Mouse (Mus musculus) brain, embryonic 14.5 days (tissue): ENCODE results near the gene Atp2b1.

Source experiments
- CTCF ChIP-seq: fragments of 200-500 bp; IDR thresholded peaks from 2 replicates; pipeline ENCODE4 v1.5.1; 2012; ENCODE audit warnings: inconsistent platforms, mild to moderate bottlenecking, moderate library complexity, borderline replicate concordance; ENCODE audit not compliant: insufficient read depth, insufficient read length; ENCODE audit errors: extremely low read depth
- POLR2A ChIP-seq: fragments of 200-500 bp; IDR thresholded peaks from 2 replicates; pipeline ENCODE4 v1.6.1; 2012; ENCODE audit warnings: mild to moderate bottlenecking, inconsistent platforms, borderline replicate concordance; ENCODE audit not compliant: poor library complexity, insufficient read depth, insufficient read length, severe bottlenecking; ENCODE audit errors: extremely low read depth

DNA sequence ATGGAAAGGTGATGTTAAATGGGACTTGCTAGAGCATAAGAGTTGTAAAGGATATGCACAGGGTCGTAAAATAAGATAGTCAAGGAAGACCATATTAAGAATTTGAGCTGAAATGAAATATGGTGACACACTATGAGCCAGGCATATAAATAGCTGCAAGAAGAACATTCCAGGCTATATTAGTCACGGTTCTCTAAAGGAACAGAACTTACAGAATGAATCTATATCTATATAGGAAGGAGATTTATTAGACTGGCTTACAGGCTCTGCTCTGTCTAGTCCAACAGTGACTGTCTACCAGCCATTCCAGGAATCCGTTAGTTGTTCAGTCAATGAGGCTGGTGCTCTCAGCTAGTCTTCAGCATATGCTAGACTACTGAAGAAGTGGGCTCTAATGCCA, 90.7 kb downstream of the Atp2b1 start:
- TF ChIP-seq POLR2A (no peak), CTCF (no peak)
